8 mouse cellular contexts compared by ENCODE assay signal in the genomic region with DNA sequence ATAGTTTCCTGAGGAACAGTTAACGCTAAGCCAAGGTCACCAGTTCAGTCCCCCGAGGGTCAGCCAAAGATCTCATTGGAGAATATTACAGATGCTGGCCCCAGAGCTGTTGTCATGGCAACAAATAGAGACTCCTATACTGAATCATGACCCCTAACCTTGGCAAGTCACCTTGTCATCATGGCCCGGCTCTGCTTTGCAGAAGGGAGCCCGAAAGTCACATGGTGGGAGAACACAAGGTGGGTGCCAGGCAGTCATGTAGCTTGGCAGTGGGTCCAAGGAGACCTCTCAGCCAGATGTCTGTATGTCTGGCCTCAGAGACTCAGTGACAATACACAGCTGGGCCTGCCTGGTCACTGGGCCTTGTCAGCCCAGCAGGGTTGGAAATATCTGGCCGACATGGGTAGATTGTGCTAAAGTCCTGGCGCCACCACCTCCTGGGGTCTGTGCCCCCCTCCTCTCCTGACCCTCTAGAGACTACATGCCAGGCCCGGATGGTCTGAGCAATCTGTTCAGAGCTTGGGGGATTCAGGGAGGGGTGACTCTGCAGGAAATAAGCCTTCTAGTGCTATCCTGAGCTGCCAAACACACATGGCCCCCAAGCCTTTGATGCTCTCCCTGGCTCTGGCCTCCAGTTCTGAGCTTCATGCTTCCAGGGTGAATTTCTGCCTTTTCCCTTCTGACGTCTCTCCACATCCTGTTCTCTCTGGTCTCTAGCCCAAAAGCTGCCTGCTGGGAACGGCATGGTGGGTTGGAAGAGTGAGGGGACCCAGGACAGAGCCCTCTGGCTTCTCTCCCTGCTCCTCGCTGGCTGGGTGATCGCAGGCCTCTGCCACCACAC. TPM values are rescaled to one million over a fixed set of nuclear protein-coding genes. Genes with fewer than 3 reads are reported as not detected.
DNase-seq lines count a peak whose midpoint lies in the region; ATAC-seq and TF ChIP-seq lines count a peak whose summit lies in the region.

No protein-coding gene starts in this region.

- DNase-seq in layer of hippocampus, postnatal 10 days (ENCODE audit: low spot score in 2 of 2) = peak; percentile 30 to 41
- no peak for DNase-seq in layer of hippocampus, adult 2 months (ENCODE audit: low spot score in 2 of 2)
- peak; percentile 99 for DNase-seq in heart, adult 11 months
- DNase-seq in lung, postnatal 4 days = peak; percentile 35 to 81
- no peak for DNase-seq in retina, postnatal 1 day
- no peak for DNase-seq in right cerebral cortex, postnatal 14 days
- no peak for DNase-seq in urinary bladder, postnatal 36 days (ENCODE audit: low spot score in 2 of 2)

- H3K4me2 ChIP-seq in hindbrain, embryonic 15.5 days = no peak overlapping the region

- 0 out of 2 replicates have a peak, but pooled peaks cover 2% of the 10 kb centered on the region for H3K27me3 ChIP-seq in hindbrain, embryonic 15.5 days

- 38% methylated on average over 11 of the region's 11 CpGs for WGBS in hindbrain, embryonic 15.5 days

- ATAC-seq in hindbrain, embryonic 15.5 days (ENCODE audit: low FRiP score, low read depth) = peak; percentile 49

- no peaks in the 10 kb centered on the region for H3K9me3 ChIP-seq in hindbrain, embryonic 15.5 days

- no peak overlapping the region for H3K4me3 ChIP-seq in layer of hippocampus, adult 2 months
- no peak overlapping the region for H3K4me3 ChIP-seq in hindbrain, embryonic 15.5 days

- H3K4me1 ChIP-seq in hindbrain, embryonic 15.5 days (replicated peaks) = peaks cover 20% of the 10 kb centered on the region

- no peak overlapping the region for H3K9ac ChIP-seq in hindbrain, embryonic 15.5 days

- H3K36me3 ChIP-seq in hindbrain, embryonic 15.5 days = no peaks in the 10 kb centered on the region

- no peak for TF ChIP-seq CTCF in layer of hippocampus, adult 2 months (conservative IDR thresholded peaks at IDR 0.05)

- no peak overlapping the region for H3K27ac ChIP-seq in layer of hippocampus, adult 2 months
- H3K27ac ChIP-seq in hindbrain, embryonic 15.5 days (replicated peaks) = peak overlapping the region; percentile 6; the same call in 1 of the 2 replicates

RNA-seq across cellular contexts. Expression of a gene that starts 6.4 kb away (rescaled TPM):
- total RNA-seq in layer of hippocampus, postnatal 10 days (2021) = 10 to 100 TPM; 94.0 to 99.5 TPM
- total RNA-seq in layer of hippocampus, adult 2 months (2021) = 10 to 100 TPM in 1 of 2 experiments, 1 to 10 TPM in 1; 9.0 to 12.0 TPM
- 21.0 and 24.5 TPM in 2 replicates for polyA plus RNA-seq in hindbrain, embryonic 15.5 days (2015; fragmentation: Nextera tagmentation; extraction: Ambion mirVana)

RNA-seq across cellular contexts. Expression of a gene that starts 52.3 kb away (rescaled TPM):
- 10 to 100 TPM; 59.1 to 67.5 TPM for total RNA-seq in layer of hippocampus, postnatal 10 days (2021)
- 10 to 100 TPM; 39.9 to 40.5 TPM for total RNA-seq in layer of hippocampus, adult 2 months (2021)
- 23.0 and 25.8 TPM in 2 replicates for polyA plus RNA-seq in hindbrain, embryonic 15.5 days (2015; fragmentation: Nextera tagmentation; extraction: Ambion mirVana)

Comparison
In these comparisons a context has a peak if more than half of its experiments do, and no peak if none do; other contexts are left out.
1. DNase-seq: peak in layer of hippocampus, postnatal 10 days (2 of 2), heart, adult 11 months (single experiment) and lung, postnatal 4 days (2 of 2); none in layer of hippocampus, adult 2 months (0 of 2), retina, postnatal 1 day (single experiment), right cerebral cortex, postnatal 14 days (single experiment) and urinary bladder, postnatal 36 days (0 of 2).
2. RNA of a gene that starts 6.4 kb away (total RNA-seq): 94.0 to 99.5 TPM in layer of hippocampus, postnatal 10 days; 9.0 to 12.0 TPM in layer of hippocampus, adult 2 months; every median in the first group is over 4 times any median in the second.